Mouse (Mus musculus): ENCODE measurements around the gene Pros1. TPM values are rescaled to one million over a fixed set of nuclear protein-coding genes. Genes with fewer than 3 reads are reported as not detected.

The Pros1 gene
- total and polyA plus RNA-seq, 3 experiments = 2.0 to 46.3 (median 13.8) TPM

DNA sequence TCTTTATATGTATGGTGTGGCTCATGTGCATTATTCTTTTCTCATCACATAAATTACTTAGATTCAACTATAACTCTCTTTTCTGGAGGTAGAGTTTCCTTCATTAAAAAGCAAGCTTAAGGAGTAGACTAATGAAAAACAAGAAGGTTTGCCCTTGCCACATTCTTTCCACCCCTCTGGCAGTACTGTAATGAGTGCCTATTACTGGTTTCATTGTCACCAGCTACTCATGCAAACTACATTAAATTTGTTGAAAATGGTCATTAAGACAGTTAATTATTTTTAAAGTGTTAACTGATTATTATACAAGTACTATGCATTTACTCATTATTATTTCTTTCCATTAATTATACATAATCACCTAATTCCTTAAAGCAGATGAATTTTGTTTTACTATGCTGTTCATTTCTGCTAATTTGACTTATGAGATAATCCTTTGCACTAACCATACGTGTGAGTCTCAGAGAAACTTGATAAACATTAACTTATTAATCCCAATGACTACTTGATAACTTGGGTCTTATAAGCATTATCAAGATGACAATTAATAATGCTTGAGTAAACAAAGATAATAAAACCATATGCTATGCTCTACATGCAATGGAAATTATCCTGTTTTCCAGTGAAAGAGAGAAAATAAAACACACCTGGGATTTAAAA lies 117.7 kb downstream of the Pros1 start:
- Histone ChIP-seq H3K9me3 (replicated peaks) (no peaks in the 10 kb centered on the region), H3K4me1 (ENCODE audit: insufficient read depth, low read depth, low read length) (no peaks in the 10 kb centered on the region), H3K4me3 (ENCODE audit: low read depth, low read length) (no peak overlapping the region), H3K27me3 (ENCODE audit: insufficient read depth, low read length) (no peaks in the 10 kb centered on the region), H3K36me3 (replicated peaks) (no peaks in the 10 kb centered on the region)
- no peak for TF ChIP-seq TAL1 (conservative IDR thresholded peaks at IDR 0.05; ENCODE audit: low read depth, low read length)
- TF ChIP-seq POLR2AphosphoS5 (IDR thresholded peaks at IDR 0.05; ENCODE audit: insufficient replicate concordance, low read depth, low read length) = no peak
- DNase-seq (ENCODE audit: low spot score) = no peak
- ATAC-seq (ENCODE audit: extremely low read depth, insufficient number of reproducible peaks, low FRiP score, poor library complexity, severe bottlenecking) = no peak

DNA sequence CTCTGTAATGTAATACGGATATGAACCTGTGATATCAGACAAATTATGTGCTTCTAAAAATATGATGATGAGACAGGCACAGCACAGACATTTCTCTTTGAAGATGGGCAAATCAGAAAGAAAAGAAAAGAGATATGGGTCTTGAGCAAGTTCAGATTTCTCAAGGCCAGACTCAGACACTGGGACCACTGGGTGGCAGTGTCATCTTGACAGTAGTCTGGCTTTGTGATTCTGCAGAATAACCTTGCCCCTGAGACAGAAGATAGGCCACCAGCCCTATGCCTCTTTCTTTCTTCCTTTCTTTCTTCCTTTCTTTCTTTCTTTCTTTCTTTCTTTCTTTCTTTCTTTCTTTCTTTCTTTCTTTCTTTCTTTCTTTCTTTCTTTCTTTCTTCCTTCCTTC lies 120.8 kb downstream of the Pros1 start:
- Histone ChIP-seq H3K27me3 (ENCODE audit: insufficient read depth, low read length) (no peaks in the 10 kb centered on the region), H3K36me3 (replicated peaks) (no peaks in the 10 kb centered on the region), H3K4me1 (ENCODE audit: insufficient read depth, low read depth, low read length) (no peaks in the 10 kb centered on the region), H3K9me3 (replicated peaks) (no peaks in the 10 kb centered on the region), H3K4me3 (ENCODE audit: low read depth, low read length) (no peak overlapping the region)
- ATAC-seq (ENCODE audit: extremely low read depth, insufficient number of reproducible peaks, low FRiP score, poor library complexity, severe bottlenecking) (no peak), DNase-seq (ENCODE audit: low spot score) (no peak)
- no peak for TF ChIP-seq GATA1 (IDR thresholded peaks at IDR 0.05; ENCODE audit: borderline replicate concordance, low read length)
- TF ChIP-seq GATA2 (IDR thresholded peaks at IDR 0.05; ENCODE audit: borderline replicate concordance, low read depth, low read length) = no peak
- TF ChIP-seq TAL1 (conservative IDR thresholded peaks at IDR 0.05; ENCODE audit: low read depth, low read length) = no peak
- no peak for TF ChIP-seq CTCF (IDR thresholded peaks at IDR 0.05; ENCODE audit: low read depth, low read length)
- TF ChIP-seq POLR2AphosphoS5 (IDR thresholded peaks at IDR 0.05; ENCODE audit: insufficient replicate concordance, low read depth, low read length) = no peak

Other genes with a start within 250 kb of the Pros1 start
- gene Nsun3, start 67.5 kb upstream of the Pros1 start, total RNA-seq (2014; fragmentation: Nextera tagmentation) = 112 and 141 TPM in 2 replicates
- gene Nsun3, start 67.5 kb upstream of the Pros1 start, total RNA-seq (2017) = 17.7 and 22.9 TPM in 2 replicates
- gene Nsun3, start 67.5 kb upstream of the Pros1 start, polyA plus RNA-seq (2012) = 1.9 and 2.0 TPM in 2 replicates
- not detected in 2 replicates for gene Stx19, start 39.6 kb upstream of the Pros1 start, total RNA-seq (2014; fragmentation: Nextera tagmentation)
- gene Stx19, start 39.6 kb upstream of the Pros1 start, total RNA-seq (2017) = 0.06 and 0.11 TPM in 2 replicates
- gene Stx19, start 39.6 kb upstream of the Pros1 start, polyA plus RNA-seq (2012) = not detected in 2 replicates
- 21.5 and 29.4 TPM in 2 replicates for gene Arl13b, start 7.3 kb upstream of the Pros1 start, total RNA-seq (2014; fragmentation: Nextera tagmentation)
- gene Arl13b, start 7.3 kb upstream of the Pros1 start, total RNA-seq (2017) = 12.3 and 15.6 TPM in 2 replicates
- 2.7 and 3.0 TPM in 2 replicates for gene Arl13b, start 7.3 kb upstream of the Pros1 start, polyA plus RNA-seq (2012)

All from G1E (cell line).